Mouse (Mus musculus): ENCODE measurements at regions not wholly inside any gene's neighbourhood (a gene's known extent, or its start where the extent isn't known, plus 50 kb on each side); places are given as distances from the start of the nearest gene placed in this dataset.

DNA sequence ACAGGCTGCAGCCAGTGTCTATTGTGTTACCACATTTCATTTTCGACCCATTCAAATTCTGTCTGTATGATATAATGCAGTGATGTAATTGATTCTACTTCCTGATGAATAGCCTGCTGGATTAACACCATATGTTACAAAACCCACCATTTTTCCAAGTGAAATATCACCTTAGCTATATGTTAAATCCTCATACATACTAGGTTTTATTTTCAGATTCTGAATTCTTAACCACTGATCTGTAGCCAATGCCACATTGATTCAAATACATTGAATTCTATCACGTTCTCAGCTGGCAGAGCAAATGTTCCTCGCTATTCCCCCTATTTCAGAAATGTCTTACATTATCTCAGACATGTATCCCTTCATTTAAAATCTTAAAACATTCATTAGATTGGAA, 60.4 kb upstream of the Prdx6b start:
- no peak for DNase-seq (ENCODE audit: low spot score in 2 of 2)

- no peak for DNase-seq (ENCODE audit: low spot score in 2 of 2)
Measured at GRCm38 (mm10) chr2:80205074-80205727, 75.9 kb upstream of the Pde1a start.

DNA sequence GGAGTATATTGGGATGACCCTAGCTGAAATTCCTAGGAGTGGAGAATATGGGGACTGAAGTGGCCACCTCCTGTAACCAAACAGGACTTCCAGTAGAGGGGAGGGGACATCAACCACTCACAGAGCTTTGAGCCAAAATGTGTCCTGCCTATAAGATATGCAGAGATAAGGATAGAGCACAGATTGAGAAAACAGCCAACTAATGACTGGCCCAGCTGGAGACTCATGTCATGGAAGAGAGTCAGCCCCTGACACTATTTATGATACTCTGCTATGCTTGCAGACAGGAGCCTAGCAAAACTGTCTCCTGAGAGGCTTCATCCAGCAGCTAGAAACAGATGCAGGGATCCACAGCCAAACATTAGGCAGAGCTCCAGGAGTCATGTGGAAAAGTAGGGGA, 74.2 kb upstream of the Pde1a start:
- DNase-seq (ENCODE audit: low spot score in 2 of 2): no peak

- peak in 1 of 2 experiments; percentile 21 for DNase-seq (ENCODE audit: low spot score in 2 of 2)
Measured at GRCm38 (mm10) chr2:80195896-80196410, 66.7 kb upstream of the Pde1a start.

- DNase-seq (ENCODE audit: low spot score in 2 of 2): peak; percentile 22 to 29
Measured at GRCm38 (mm10) chr2:80188374-80188773, 59.1 kb upstream of the Pde1a start.

GRCm38 (mm10) chr2:80186867-80187266, 57.6 kb upstream of the Pde1a start:
- no peak for DNase-seq (ENCODE audit: low spot score in 2 of 2)
